Mouse (Mus musculus) kidney, postnatal 0 days (tissue): ENCODE results near the gene Vmn2r117. TPM values are rescaled to one million over a fixed set of nuclear protein-coding genes. Genes with fewer than 3 reads are reported as not detected.
A peak's percentile ranks its signal among the peaks of the same experiment; 100 is the strongest.
"Not testable (repeated sequence)": the region's sequence is repeated elsewhere in the genome, so short reads cannot be mapped to it uniquely, and the experiment has no call there.

ENCODE experiments used
- ATAC-seq: fragments of 200-750 bp; cut with Nextera tagmentation; replicated peaks from 2 replicates; pipeline ENCODE4 v1.8.0; 2017; ENCODE audit warnings: low read depth, moderate number of reproducible peaks, moderate TSS enrichment, moderate library complexity; ENCODE audit not compliant: low FRiP score
- DNase-seq: peaks from one replicate; pipeline ENCODE4 v3.0.0-alpha.2; 2016; ENCODE audit warnings: low spot score
- H3K27ac ChIP-seq: fragments of 300-500 bp; sonication (generic); 2 replicates; pipeline ENCODE4 v1.5.1; 2014; ENCODE audit warnings: mild to moderate bottlenecking
- H3K27me3 ChIP-seq: fragments of 300-500 bp; sonication (generic); 2 replicates; pipeline ENCODE4 v1.6.1; 2014; ENCODE audit warnings: low read length, mixed read lengths; ENCODE audit not compliant: insufficient read depth
- H3K36me3 ChIP-seq: fragments of 300-500 bp; sonication (generic); 2 replicates; pipeline ENCODE4 v1.6.1; 2014; ENCODE audit warnings: low read length, mixed read lengths; ENCODE audit not compliant: insufficient read depth
- H3K4me1 ChIP-seq: fragments of 300-500 bp; sonication (generic); replicated peaks from 2 replicates; pipeline ENCODE4 v1.6.1; 2014; ENCODE audit warnings: antibody characterized with exemption, low read length, mixed read lengths; ENCODE audit not compliant: insufficient read depth
- H3K4me2 ChIP-seq: fragments of 300-500 bp; sonication (generic); 2 replicates; pipeline ENCODE4 v1.6.1; 2014; ENCODE audit warnings: mild to moderate bottlenecking, low read length, moderate library complexity, mixed read lengths
- H3K4me3 ChIP-seq: fragments of 300-500 bp; sonication (generic); replicated peaks from 2 replicates; pipeline ENCODE4 v1.5.1; 2014; ENCODE audit warnings: low read depth, low read length
- H3K9ac ChIP-seq: fragments of 300-500 bp; sonication (generic); 2 replicates; pipeline ENCODE4 v1.6.1; 2014; ENCODE audit warnings: low read depth, low read length
- H3K9me3 ChIP-seq: fragments of 300-500 bp; sonication (generic); replicated peaks from 2 replicates; pipeline ENCODE4 v1.6.1; 2016; ENCODE audit warnings: low read length, inconsistent platforms, mixed read lengths
- CTCF ChIP-seq: IDR thresholded peaks from 2 replicates; pipeline ENCODE4 v1.5.1; 2016; ENCODE audit warnings: antibody characterized with exemption, low read depth, mild to moderate bottlenecking, moderate library complexity
- WGBS: fragments of 180-500 bp; shearing (Covaris S2); extraction: QIAGEN DNeasy Blood & Tissue Kit; methylation state at CpG from one replicate; pipeline ENCODE4 v1.1.7; 2014; 5-methylcytosine and 5-hydroxymethylcytosine counted together
- polyA plus RNA-seq: library from polyadenylated mRNA; unstranded; fragments of >200 nt; fragmentation: Nextera tagmentation; extraction: Ambion mirVana; gene quantifications from 2 replicates; pipeline ENCODE4 v1.2.1, GENCODE M21; 2015

Gene Vmn2r117
- polyA plus RNA-seq, result not detected in 2 replicates

GRCm38 (mm10) chr17:23479599-23479998 is at the start of gene Vmn2r117:
Gene Vmn2r117, minus strand, starts transcription at chr17:23479699.
- H3K9me3 ChIP-seq, ATAC-seq, H3K4me2 ChIP-seq, H3K4me1 ChIP-seq, H3K36me3 ChIP-seq, H3K4me3 ChIP-seq, H3K9ac ChIP-seq, H3K27me3 ChIP-seq, H3K27ac ChIP-seq, DNase-seq: not testable (repeated sequence)
- 50% methylated on average over 1 of the region's 1 CpGs for WGBS

GRCm38 (mm10) chr17:23522941-23523732 is 43.6 kb upstream of the Vmn2r117 start:
- not testable (repeated sequence) for H3K27me3 ChIP-seq, H3K4me3 ChIP-seq, ATAC-seq, H3K9me3 ChIP-seq, H3K4me1 ChIP-seq, H3K36me3 ChIP-seq, H3K4me2 ChIP-seq, H3K27ac ChIP-seq, DNase-seq, H3K9ac ChIP-seq
- WGBS, result 58% methylated on average over 30 of the region's 30 CpGs

- no peak overlapping the region for H3K27ac ChIP-seq
- no peaks in the 10 kb centered on the region for H3K4me1 ChIP-seq
- H3K4me2 ChIP-seq, result no peak overlapping the region
- no peak overlapping the region for H3K4me3 ChIP-seq
- DNase-seq, result no peak
- no peaks in the 10 kb centered on the region; the same call in 1 of the 2 replicates for H3K9me3 ChIP-seq
- no peak overlapping the region for H3K9ac ChIP-seq
- no peaks in the 10 kb centered on the region for H3K36me3 ChIP-seq
- H3K27me3 ChIP-seq, result no peaks in the 10 kb centered on the region
- peak; percentile 52 for ATAC-seq
- WGBS, result 76% methylated on average over 2 of the region's 2 CpGs
- TF ChIP-seq CTCF, result no peak
These were observed 39.4 kb upstream of the Vmn2r117 start for GRCm38 (mm10) chr17:23518701-23519423.

DNA sequence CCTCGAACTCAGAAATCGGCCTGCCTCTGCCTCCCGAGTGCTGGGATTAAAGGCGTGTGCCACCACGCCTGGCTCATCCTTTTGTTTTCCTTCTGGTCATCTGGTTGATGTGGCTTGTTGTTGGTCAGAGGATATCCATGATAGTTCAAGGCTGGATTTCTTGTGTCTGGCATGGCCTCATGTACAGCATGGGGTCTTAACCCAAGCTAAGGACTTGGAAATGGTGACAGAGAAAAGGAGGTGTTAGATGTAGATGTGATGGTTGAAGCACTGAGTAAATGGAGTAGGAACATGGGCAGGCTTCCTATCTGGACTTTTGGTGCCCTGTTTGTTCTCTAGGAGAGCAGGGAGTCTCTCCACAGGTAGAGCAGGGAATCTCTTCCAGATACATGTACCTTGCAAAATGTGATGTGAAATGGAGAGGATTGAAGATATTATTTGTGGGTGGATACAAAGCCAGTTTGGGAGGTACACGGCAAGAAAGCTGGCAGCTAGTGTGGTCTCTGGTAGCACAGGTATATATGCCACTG is 46.3 kb downstream of the Vmn2r117 start:
- no peaks in the 10 kb centered on the region for H3K36me3 ChIP-seq
- no peaks in the 10 kb centered on the region for H3K27me3 ChIP-seq
- H3K4me2 ChIP-seq, result no peak overlapping the region
- no peak overlapping the region for H3K4me3 ChIP-seq
- no peak for TF ChIP-seq CTCF
- H3K4me1 ChIP-seq, result no peaks in the 10 kb centered on the region
- ATAC-seq (peak; percentile 49; the same call in 1 of the 2 replicates), DNase-seq (no peak)
- H3K27ac ChIP-seq, result no peak overlapping the region
- H3K9ac ChIP-seq, result no peak overlapping the region
- WGBS, result 74% methylated on average over 6 of the region's 6 CpGs
- no peaks in the 10 kb centered on the region for H3K9me3 ChIP-seq

Other genes starting within 250 kb of the Vmn2r117 start
- gene Vmn2r114, start 167.2 kb downstream of the Vmn2r117 start, polyA plus RNA-seq, result not detected in 2 replicates
- gene Vmn2r115, start 136.0 kb downstream of the Vmn2r117 start, polyA plus RNA-seq, result not detected in 2 replicates
- gene Vmn2r116, start 95.1 kb downstream of the Vmn2r117 start, polyA plus RNA-seq, result not detected in 2 replicates
- gene Zfp213, start 84.5 kb upstream of the Vmn2r117 start, polyA plus RNA-seq, result 16.8 and 19.1 TPM in 2 replicates
- 12.6 and 14.3 TPM in 2 replicates for gene Zfp13, start 119.8 kb upstream of the Vmn2r117 start, polyA plus RNA-seq
- not detected in 2 replicates for gene Zscan10, start 121.2 kb upstream of the Vmn2r117 start, polyA plus RNA-seq
- 0.66 and 0.92 TPM in 2 replicates for gene Mmp25, start 165.6 kb upstream of the Vmn2r117 start, polyA plus RNA-seq
- 2.1 and 2.4 TPM in 2 replicates for gene Bicdl2, start 180.8 kb upstream of the Vmn2r117 start, polyA plus RNA-seq
- gene Hcfc1r1, start 193.9 kb upstream of the Vmn2r117 start, polyA plus RNA-seq, result 116 and 120 TPM in 2 replicates
- gene Thoc6, start 194.2 kb upstream of the Vmn2r117 start, polyA plus RNA-seq, result 32.3 and 35.5 TPM in 2 replicates
- gene Tnfrsf12a, start 197.8 kb upstream of the Vmn2r117 start, polyA plus RNA-seq, result 47.0 and 50.0 TPM in 2 replicates
- gene Cldn6, start 199.6 kb upstream of the Vmn2r117 start, polyA plus RNA-seq, result 131 and 155 TPM in 2 replicates
- gene Cldn9, start 204.3 kb upstream of the Vmn2r117 start, polyA plus RNA-seq, result 41.2 and 41.8 TPM in 2 replicates
- 0.05 and 0.30 TPM in 2 replicates for gene 1520401A03Rik, start 243.1 kb upstream of the Vmn2r117 start, polyA plus RNA-seq
- gene Pkmyt1, start 246.6 kb upstream of the Vmn2r117 start, polyA plus RNA-seq, result 21.1 and 24.5 TPM in 2 replicates